Mouse (Mus musculus) heart, postnatal 25 days (tissue): Measurements from ENCODE around the gene Gsk3b. TPM values are rescaled to one million over a fixed set of nuclear protein-coding genes. Genes with fewer than 3 reads are reported as not detected.
"Not testable (repeated sequence)": the region's sequence is repeated elsewhere in the genome, so short reads cannot be mapped to it uniquely, and the experiment has no call there.

Experiments used
- DNase-seq: peaks from one replicate; pipeline ENCODE4 v3.0.0; 2022; ENCODE audit warnings: low spot score
- intact Hi-C: fragments of 180-260 bp; cut with DNase I; formaldehyde crosslinking; loops from one replicate; pipeline ENCODE4 v1.15.1; 2025
- total RNA-seq, 2 experiments: library from RNA; stranded (reverse); gene quantifications; 2 replicates each; pipeline ENCODE4 v1.2.3; 2021

The Gsk3b gene
- total RNA-seq, 2 experiments from 2014 or later, result 52.7 to 55.2 TPM

- DNase-seq, result no peak
- intact Hi-C loops, result no loop called here
Observed at GRCm38 (mm10) chr16:38097521-38097920, 8.7 kb downstream of the Gsk3b start.

DNA sequence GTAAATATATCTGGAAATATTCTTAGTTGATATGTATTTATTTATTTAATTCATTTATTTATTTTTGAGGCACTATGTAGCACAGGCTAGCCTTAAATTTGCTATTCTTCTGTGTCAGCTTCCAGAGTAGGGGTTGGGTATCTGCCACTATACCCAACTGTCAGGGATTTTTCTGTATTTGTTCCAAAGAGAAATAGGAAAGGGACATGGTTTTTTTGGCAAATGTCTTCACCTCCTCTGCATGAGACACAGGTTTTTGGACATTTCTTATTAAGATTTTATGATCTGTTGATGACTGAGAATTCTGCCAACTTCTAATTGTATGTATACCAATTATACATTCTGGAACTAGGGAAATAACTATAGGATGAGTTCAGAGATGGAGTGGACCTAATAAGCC lies 10.5 kb downstream of the Gsk3b start:
- intact Hi-C loops, result no loop called here
- DNase-seq, result no peak

- DNase-seq, result no peak
- intact Hi-C loops, result no loop called here
Observed at GRCm38 (mm10) chr16:38100569-38100968, 11.8 kb downstream of the Gsk3b start.

DNA sequence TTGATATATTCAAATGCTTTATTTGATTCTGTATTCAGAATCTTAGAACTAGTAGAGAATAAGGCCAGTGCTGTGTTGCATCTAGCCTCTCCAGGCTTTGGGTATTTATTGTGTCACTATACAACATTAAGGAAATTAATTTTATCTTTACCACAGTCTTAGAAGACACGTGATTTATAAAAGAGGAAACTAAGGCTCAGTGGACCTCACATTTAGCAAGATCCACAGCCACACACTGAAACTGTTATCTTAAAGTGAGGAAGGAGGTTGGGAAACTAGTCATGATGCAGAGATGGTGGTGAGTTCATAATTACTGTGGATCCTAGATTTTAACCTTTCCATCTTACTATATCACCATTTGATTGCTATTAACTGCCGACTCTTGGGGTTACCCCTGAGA lies 16.7 kb downstream of the Gsk3b start:
- DNase-seq, result no peak
- intact Hi-C loops, result no loop called here

- DNase-seq, result no peak
- intact Hi-C loops, result no loop called here
Observed at GRCm38 (mm10) chr16:38106542-38106941, 17.7 kb downstream of the Gsk3b start.

- intact Hi-C loops, result no loop called here
- no peak for DNase-seq
Observed at GRCm38 (mm10) chr16:38110001-38110400, 21.2 kb downstream of the Gsk3b start.

- intact Hi-C loops, result no loop called here
- no peak for DNase-seq
Observed at GRCm38 (mm10) chr16:38110575-38110974, 21.8 kb downstream of the Gsk3b start.

DNA sequence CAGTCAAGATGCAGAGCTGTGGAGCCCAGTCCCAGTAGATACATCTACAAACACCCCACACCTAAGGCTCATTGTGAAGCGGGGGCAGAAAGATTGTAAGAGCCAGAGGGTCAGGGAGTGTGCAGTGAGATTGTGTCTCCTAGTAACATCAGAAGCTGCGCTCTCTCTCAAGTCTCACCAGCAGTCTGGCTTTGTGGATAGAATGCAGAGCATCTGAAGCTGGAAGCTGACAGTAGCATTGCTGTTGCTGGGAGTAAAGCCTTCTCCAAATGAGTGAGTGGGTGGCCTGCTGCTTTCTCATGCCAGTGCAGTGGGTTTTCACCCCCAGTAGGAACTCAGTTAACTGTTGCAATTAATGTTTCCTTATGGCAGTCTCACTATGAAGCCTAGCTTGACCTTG lies 25.3 kb downstream of the Gsk3b start:
- intact Hi-C loops, result no loop called here

GRCm38 (mm10) chr16:38117909-38118308 lies 29.1 kb downstream of the Gsk3b start:
- DNase-seq, intact Hi-C loops: not testable (repeated sequence)

More for the DNA sequence above, 25.3 kb downstream of the Gsk3b start:
- no peak for DNase-seq

DNA sequence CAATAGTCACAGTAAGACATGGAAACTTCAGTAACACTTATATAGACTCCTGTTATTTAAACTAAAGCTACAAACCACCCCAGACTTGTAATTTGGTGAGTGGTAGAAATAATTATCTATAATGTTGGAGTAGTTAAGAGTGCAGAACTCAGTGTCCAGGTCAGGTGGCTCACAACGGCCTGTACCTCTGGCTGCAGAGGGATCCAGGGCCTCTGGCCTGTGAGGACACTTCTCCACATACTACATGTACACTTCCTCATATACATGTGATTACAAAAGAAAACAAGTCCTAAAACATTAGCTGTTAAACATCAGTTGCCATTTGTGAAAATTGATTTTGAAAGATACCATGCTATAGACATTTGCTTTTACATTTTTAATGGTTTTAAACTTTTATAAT lies 29.9 kb downstream of the Gsk3b start:
- intact Hi-C loops, result no loop called here
- no peak for DNase-seq

DNA sequence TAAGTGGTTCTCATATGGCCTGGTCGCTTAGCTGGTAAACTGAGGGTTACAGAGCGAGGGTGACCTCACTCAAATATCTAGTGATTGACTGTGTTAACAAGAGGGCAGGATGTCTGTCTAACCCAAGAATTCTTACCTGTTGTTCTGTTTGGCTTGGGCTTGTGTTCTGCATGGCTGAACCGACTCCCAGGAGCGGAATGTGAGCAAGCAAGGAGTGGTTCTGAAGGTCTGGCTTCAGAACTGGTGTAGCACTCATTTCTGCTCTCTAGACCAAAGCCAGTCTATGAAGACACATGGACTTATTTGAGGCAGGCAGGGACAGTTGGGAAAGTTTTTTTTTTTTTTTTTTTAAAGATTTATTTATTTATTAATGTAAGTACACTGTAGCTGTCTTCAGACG lies 30.5 kb downstream of the Gsk3b start:
- DNase-seq, result no peak
- intact Hi-C loops, result no loop called here

DNA sequence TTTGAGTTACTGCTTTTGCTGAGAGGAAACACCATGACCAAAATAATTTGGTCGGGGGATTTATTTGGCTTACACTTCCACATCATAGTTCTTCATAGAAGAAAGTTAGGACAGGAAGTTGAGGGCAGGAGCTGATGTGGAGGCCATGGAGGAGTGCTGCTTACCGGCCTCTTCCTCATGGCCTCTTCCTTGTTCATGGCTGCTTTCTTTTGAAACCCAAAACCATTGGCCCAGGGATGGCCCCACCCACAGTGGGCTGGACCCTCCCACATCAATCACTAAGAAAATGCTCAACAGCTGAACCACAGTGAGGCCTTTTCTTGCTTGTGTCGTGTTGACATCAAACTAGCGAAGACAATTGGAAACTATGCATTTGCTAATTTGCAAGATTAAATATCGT lies 40.4 kb downstream of the Gsk3b start:
- intact Hi-C loops, result no loop called here
- no peak for DNase-seq

DNA sequence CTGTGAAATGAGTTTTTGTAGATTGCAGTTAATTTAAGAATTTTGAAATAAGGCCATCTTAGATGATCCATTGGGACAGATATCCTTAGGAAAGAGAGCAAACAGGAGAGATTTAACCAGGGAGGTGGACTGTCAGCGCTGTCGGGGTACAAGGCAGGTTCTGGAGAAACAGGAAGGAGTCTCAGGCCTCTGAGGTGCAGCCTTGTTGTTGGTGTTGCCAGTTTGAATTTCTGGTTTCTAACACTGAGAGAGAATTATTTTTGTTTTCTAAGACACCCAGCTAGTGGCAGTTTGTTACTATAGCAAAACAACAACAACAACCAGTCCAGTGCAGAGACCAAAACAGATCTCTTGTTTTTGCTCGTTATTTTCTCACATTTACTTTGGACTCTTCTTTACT lies 42.2 kb downstream of the Gsk3b start:
- DNase-seq, result no peak
- intact Hi-C loops, result no loop called here

GRCm38 (mm10) chr16:38131756-38132155 lies 43.0 kb downstream of the Gsk3b start:
- DNase-seq, result no peak
- intact Hi-C loops, result no loop called here

GRCm38 (mm10) chr16:38132210-38132609 lies 43.4 kb downstream of the Gsk3b start:
- DNase-seq, result no peak
- intact Hi-C loops, result no loop called here

DNA sequence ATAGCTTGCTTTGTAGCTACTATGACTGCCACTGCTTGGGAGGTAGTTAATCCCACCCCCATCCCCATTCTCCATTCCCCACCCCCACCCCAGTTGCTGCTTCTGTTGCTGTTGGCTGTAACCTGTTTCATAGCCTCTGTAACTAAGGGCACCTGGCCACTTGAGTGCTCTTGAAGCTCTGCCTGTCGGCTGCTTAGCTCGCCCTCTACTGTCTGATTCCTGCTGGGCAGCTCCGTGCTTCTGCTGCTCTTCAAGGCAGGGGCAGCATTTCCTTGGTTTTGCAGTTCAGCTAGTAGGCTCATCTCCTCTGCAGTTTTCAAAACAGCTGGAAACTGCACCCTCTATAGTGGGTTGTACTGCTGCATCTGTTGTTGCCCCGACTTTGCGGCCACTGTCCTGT lies 48.5 kb downstream of the Gsk3b start:
- intact Hi-C loops, result loop anchor here (5.0 kb wide), 2 partner anchors 45 to 140 kb away; no protein-coding TSS in a partner anchor

DNA sequence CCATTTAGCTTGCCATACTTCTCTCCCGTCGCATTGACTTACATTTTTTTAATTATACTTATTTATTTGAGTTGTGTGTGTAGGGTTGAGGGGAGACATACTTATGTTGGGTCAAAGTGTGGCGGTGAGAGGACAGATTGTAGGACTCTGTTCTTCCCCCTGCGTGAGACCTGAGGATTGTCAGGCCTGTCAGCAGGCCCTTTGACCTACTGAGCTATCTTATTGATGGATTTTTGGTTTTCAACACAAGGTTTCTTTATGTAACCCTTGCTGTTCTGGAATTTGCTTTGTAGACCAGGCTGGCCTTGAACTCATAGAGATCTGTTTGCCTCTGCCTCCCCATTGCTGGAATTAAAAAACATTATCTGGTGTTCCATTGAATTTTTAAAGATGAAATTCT lies 56.1 kb downstream of the Gsk3b start:
- intact Hi-C loops, result no loop called here
- DNase-seq, result no peak

More for the DNA sequence above, 48.5 kb downstream of the Gsk3b start:
- DNase-seq, result no peak

DNA sequence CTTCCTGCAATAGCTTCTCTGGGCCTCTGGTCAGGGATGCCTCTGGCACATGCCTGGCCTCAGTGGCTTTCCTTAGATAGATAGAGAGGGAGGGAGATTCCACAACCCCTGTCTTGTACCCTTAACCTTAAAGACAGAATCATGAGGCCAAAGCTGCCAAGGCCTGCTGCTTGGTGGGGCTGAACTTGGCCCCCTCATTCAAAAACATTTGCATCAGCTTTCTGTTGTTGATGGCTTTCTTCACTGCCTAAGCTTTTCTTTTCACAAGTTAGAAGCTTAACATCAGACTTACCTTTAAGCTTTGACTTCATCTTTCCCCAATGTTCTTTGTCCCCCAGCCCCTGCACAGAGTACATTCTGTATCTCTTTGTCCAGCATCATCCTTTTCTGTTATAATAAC lies 61.8 kb downstream of the Gsk3b start:
- intact Hi-C loops, result no loop called here
- DNase-seq, result no peak

DNA sequence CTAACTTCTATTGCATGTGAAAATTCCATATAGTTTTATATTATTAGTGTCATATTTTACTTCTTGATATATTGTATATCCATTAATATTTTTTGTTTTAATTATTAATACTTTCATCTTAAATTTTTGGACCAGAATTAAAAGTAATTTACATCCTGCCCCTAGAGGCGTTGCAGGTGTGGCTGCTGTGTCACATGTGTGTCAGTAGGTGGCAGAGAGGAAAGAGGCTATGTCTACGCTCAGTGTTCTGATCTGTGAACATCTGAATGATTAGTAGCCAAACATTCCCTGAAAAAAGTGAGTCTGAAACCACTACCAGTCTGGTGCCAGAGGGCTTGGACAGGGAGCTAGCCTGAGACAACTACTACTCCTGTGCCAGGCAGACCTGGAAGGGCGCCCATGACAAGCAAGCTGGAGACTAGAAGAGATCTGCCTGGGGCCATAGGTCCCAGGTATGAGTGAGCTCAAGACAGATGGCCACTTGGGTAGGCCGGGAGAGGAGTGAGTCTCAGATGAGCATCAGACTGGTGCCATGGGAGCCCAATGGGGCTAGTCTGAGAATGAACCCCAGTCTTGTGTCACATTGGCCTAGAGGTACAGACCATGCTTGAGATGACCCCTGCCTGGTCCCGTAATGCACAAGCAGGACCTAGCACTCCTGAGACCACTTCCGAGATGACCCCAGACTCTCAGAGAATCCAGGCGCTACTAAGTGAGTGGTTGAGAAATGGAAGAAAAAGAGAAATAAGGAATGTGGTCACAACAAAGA lies 69.2 kb downstream of the Gsk3b start:
- no peak for DNase-seq

DNA sequence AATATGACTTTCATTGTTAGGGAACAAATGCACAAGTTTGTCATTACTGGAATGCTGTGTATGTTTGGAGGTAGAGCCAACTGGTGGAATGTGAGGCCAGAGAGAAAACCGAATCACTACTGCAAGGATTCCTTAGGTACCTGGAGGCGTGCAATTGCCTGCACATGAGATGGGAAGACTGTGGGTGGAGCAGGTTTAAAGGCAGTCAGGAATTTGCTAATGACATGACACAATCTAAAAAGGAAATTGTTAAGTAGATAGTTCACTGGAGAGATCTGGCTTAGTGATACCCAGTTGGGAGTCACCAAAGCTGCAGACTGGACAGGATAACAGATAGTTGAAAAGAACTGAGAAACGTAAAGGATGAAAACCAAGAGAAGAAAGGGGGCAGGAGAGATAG lies 73.2 kb downstream of the Gsk3b start:
- DNase-seq, result no peak
- intact Hi-C loops, result no loop called here

More for the DNA sequence above, 69.2 kb downstream of the Gsk3b start:
- intact Hi-C loops, result no loop called here

DNA sequence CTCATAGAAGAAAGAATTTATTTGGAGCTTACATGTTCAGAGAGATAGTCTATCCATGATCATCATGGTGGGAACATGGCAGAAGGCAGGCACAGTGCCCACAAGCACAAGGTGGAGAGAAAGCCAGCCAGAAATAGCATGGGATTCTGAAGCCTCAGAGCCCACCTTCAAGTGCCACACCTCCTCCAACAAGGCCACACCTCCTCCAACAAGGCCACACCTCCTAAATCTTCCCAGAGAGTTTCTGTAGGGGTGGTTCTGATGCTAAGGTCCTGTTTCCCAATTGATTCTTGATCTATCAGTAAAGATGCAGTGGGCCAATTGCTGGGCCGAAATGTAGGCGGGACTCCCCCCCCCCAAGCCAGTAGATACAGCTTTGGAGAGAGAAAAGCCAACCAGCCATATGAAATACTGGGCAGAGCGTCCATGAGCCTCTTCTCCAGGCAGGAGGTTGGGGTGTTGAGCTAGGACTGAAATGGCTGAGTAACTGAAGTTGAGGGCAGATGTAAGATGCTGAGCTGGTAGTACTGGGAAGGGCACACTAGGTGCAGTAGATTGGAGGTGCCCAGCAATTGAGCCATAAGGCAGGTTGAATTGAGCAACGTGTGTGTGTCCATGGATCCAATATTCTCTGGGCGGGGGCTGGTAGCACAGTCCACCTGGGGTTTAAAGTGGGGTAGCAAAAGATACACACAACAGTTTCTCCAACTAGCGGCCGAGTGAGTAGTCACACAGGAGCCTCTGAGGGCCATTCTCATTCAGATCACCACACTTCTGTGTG lies 76.2 kb downstream of the Gsk3b start:
- intact Hi-C loops, result no loop called here

More for the DNA sequence above, 76.2 kb downstream of the Gsk3b start:
- no peak for DNase-seq
